Mouse (Mus musculus) myocyte (in vitro differentiated cells): ENCODE measurements around the gene Btbd16. TPM values are rescaled to one million over a fixed set of nuclear protein-coding genes. Genes with fewer than 3 reads are reported as not detected.

Source experiments
- H3K27me3 ChIP-seq: one replicate; pipeline ENCODE4 v1.6.1; 2011; ENCODE audit not compliant: control insufficient read depth, insufficient read depth, insufficient read length
- H3K36me3 ChIP-seq: one replicate; pipeline ENCODE4 v1.6.1; 2011; ENCODE audit not compliant: control insufficient read depth, insufficient read depth
- H3K4me2 ChIP-seq: one replicate; pipeline ENCODE4 v1.6.1; 2011; ENCODE audit warnings: low read depth, control low read depth
- H3K4me3 ChIP-seq: one replicate; pipeline ENCODE4 v1.5.1; 2011; ENCODE audit warnings: mild to moderate bottlenecking, control low read depth, moderate library complexity
- H3K79me2 ChIP-seq: one replicate; pipeline ENCODE4 v1.6.1; 2011; ENCODE audit not compliant: control insufficient read depth, insufficient read depth
- H3ac ChIP-seq: one replicate; pipeline ENCODE4 v1.6.1; 2011; ENCODE audit not compliant: control insufficient read depth, insufficient read length
- CEBPB ChIP-seq: IDR thresholded peaks from 2 replicates; pipeline ENCODE4 v1.6.1; 2011; ENCODE audit warnings: mild to moderate bottlenecking, moderate library complexity; ENCODE audit not compliant: poor library complexity, insufficient read depth, severe bottlenecking
- E2F4 ChIP-seq: IDR thresholded peaks from one replicate; pipeline ENCODE4 v1.6.1; 2011; ENCODE audit warnings: mild to moderate bottlenecking, control low read depth, moderate library complexity; ENCODE audit not compliant: insufficient read depth
- MAX ChIP-seq: IDR thresholded peaks from one replicate; pipeline ENCODE4 v1.6.1; 2011; ENCODE audit warnings: low read depth, mild to moderate bottlenecking, control low read depth
- MYOD1 ChIP-seq, 3 experiments: IDR thresholded peaks; one replicate each; pipeline ENCODE4 v1.6.1; 2011; ENCODE audit warnings: control low read depth in 2 of 3, low read depth in 2 of 3, mild to moderate bottlenecking in 2 of 3, moderate library complexity in 1 of 3; ENCODE audit not compliant: insufficient read length in 2 of 3, control insufficient read depth in 1 of 3
- MYOG ChIP-seq, 3 experiments: IDR thresholded peaks; one replicate each; pipeline ENCODE4 v1.6.1; 2011; ENCODE audit warnings: control low read depth in 2 of 3, low read depth in 2 of 3, mild to moderate bottlenecking in 2 of 3; ENCODE audit not compliant: insufficient read length in 2 of 3, control insufficient read depth in 1 of 3, insufficient read depth in 1 of 3
- POLR2A ChIP-seq: IDR thresholded peaks from one replicate; pipeline ENCODE4 v1.6.1; 2011; ENCODE audit warnings: low read depth, mild to moderate bottlenecking, control low read depth, moderate library complexity; ENCODE audit not compliant: insufficient read length
- POLR2AphosphoS2 ChIP-seq: IDR thresholded peaks from one replicate; pipeline ENCODE4 v1.6.1; 2011; ENCODE audit warnings: low read depth, control low read depth; ENCODE audit not compliant: insufficient read length
- REST ChIP-seq: IDR thresholded peaks from one replicate; pipeline ENCODE4 v1.6.1; 2011; ENCODE audit warnings: mild to moderate bottlenecking, control low read depth, moderate library complexity; ENCODE audit not compliant: insufficient read depth, insufficient read length
- SRF ChIP-seq: IDR thresholded peaks from one replicate; pipeline ENCODE4 v1.6.1; 2011; ENCODE audit warnings: low read depth; ENCODE audit not compliant: control insufficient read depth, insufficient read length
- TCF12 ChIP-seq: IDR thresholded peaks from one replicate; pipeline ENCODE4 v1.6.1; 2011; ENCODE audit warnings: mild to moderate bottlenecking, control low read depth; ENCODE audit not compliant: poor library complexity, insufficient read depth, severe bottlenecking
- TCF3 ChIP-seq: IDR thresholded peaks from one replicate; pipeline ENCODE4 v1.6.1; 2011; ENCODE audit warnings: low read depth, control low read depth; ENCODE audit not compliant: insufficient read length
- USF1 ChIP-seq: IDR thresholded peaks from one replicate; pipeline ENCODE4 v1.6.1; 2011; ENCODE audit warnings: low read depth, mild to moderate bottlenecking, control low read depth, moderate library complexity
- polyA plus RNA-seq: library from polyadenylated mRNA; unstranded; fragments of >200 nt; fragmentation: generic; extraction: Trizol; gene quantifications from one replicate; pipeline ENCODE4 v1.2.1, GENCODE M21; 2012; ENCODE audit warnings: missing spikeins

Btbd16 gene
- polyA plus RNA-seq, 1 experiment = not detected

GRCm38 (mm10) chr7:130768151-130768550 lies 5.7 kb upstream of the Btbd16 start:
- H3ac ChIP-seq = no peak overlapping the region
- H3K4me3 ChIP-seq = no peak overlapping the region
- TF ChIP-seq POLR2AphosphoS2 (peak; percentile 13), REST (no peak), MYOG (IDR thresholded peaks at IDR 0.05; ENCODE audit: control insufficient read depth in 1 of 3, insufficient read depth in 1 of 3, insufficient read length in 2 of 3, low read depth in 2 of 3) (no peak)
- no peaks in the 10 kb centered on the region for H3K79me2 ChIP-seq
- H3K27me3 ChIP-seq = no peaks in the 10 kb centered on the region
- H3K4me2 ChIP-seq = no peak overlapping the region
- peaks cover 18% of the 10 kb centered on the region for H3K36me3 ChIP-seq

DNA sequence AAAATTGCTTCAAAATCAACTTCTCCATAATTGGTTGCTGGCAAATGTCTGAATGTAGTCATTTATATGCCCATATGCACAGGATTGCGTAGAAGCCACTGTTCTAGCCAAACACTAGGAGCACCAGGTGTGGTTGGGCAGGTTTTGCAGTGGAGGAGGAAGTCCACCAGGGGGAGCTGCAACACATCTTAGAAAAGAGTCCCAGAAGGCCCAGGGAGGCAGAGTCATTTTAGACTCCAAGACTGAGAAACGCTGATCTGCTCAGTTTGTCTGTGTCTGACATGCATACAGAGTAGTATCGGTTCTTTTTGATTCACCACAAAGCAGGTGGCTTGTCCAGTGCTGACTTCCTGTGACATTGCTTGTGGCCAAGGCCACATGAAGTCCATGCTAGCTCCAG lies 3.2 kb upstream of the Btbd16 start:
- H3K36me3 ChIP-seq = no peaks in the 10 kb centered on the region
- TF ChIP-seq TCF12 (no peak), USF1 (no peak), MYOG (IDR thresholded peaks at IDR 0.05; ENCODE audit: control insufficient read depth in 1 of 3, insufficient read depth in 1 of 3, insufficient read length in 2 of 3, low read depth in 2 of 3) (no peak), SRF (no peak), MYOD1 (IDR thresholded peaks at IDR 0.05; ENCODE audit: control insufficient read depth in 1 of 3, insufficient read length in 2 of 3, low read depth in 2 of 3) (no peak), REST (no peak), POLR2AphosphoS2 (no peak), TCF3 (no peak), MAX (no peak), CEBPB (no peak), E2F4 (no peak), POLR2A (no peak)
- H3K4me3 ChIP-seq = no peak overlapping the region
- H3ac ChIP-seq = no peak overlapping the region
- H3K27me3 ChIP-seq = no peaks in the 10 kb centered on the region
- no peaks in the 10 kb centered on the region for H3K79me2 ChIP-seq
- no peak overlapping the region for H3K4me2 ChIP-seq

- Histone ChIP-seq H3K79me2 (no peaks in the 10 kb centered on the region), H3K4me2 (no peak overlapping the region), H3K4me3 (no peak overlapping the region), H3K36me3 (no peaks in the 10 kb centered on the region), H3ac (no peak overlapping the region), H3K27me3 (no peaks in the 10 kb centered on the region)
- TF ChIP-seq POLR2A = no peak
- TF ChIP-seq TCF12 = no peak
- TF ChIP-seq E2F4 = no peak
- TF ChIP-seq MYOD1 (IDR thresholded peaks at IDR 0.05; ENCODE audit: control insufficient read depth in 1 of 3, insufficient read length in 2 of 3, low read depth in 2 of 3) = no peak
- TF ChIP-seq SRF = no peak
- no peak for TF ChIP-seq CEBPB
- no peak for TF ChIP-seq POLR2AphosphoS2
- TF ChIP-seq REST = no peak
- TF ChIP-seq TCF3 = no peak
- TF ChIP-seq USF1 = no peak
- TF ChIP-seq MAX = no peak
- no peak for TF ChIP-seq MYOG (IDR thresholded peaks at IDR 0.05; ENCODE audit: control insufficient read depth in 1 of 3, insufficient read depth in 1 of 3, insufficient read length in 2 of 3, low read depth in 2 of 3)
Observed at GRCm38 (mm10) chr7:130773171-130773830, 568 bp upstream of the Btbd16 start.

DNA sequence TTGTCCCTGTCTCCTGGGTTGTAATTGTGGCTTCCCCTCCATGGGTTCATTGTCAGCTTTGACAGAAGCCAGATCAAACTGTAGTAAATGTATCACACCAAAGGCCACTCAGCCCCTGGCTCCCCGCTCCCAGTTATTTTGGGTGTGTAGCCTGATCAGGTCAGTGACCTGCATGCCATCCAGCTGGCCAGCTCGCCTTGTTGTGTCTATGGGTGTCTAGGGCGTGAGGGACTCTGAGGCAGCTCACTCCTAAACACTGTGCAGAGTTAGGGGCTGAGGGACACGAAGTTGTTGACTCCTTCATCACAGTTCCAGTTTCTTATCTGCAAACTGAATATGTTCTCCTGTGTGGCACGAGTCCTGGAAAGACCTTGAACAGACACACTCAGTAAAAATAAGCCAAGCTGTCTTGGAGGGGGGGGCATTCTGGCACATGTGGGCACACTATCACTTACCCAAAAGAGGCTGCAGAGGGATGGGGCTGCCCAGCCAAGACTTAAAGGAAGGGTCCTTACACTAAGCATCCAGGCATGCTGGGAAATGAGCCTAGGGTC lies 7.1 kb downstream of the Btbd16 start:
- H3ac ChIP-seq = no peak overlapping the region
- TF ChIP-seq TCF12 (no peak), MAX (no peak), USF1 (no peak), MYOG (IDR thresholded peaks at IDR 0.05; ENCODE audit: control insufficient read depth in 1 of 3, insufficient read depth in 1 of 3, insufficient read length in 2 of 3, low read depth in 2 of 3) (no peak), MYOD1 (IDR thresholded peaks at IDR 0.05; ENCODE audit: control insufficient read depth in 1 of 3, insufficient read length in 2 of 3, low read depth in 2 of 3) (no peak), REST (no peak), TCF3 (no peak), CEBPB (no peak), POLR2AphosphoS2 (no peak), POLR2A (no peak), SRF (no peak), E2F4 (no peak)
- no peak overlapping the region for H3K4me2 ChIP-seq
- no peaks in the 10 kb centered on the region for H3K36me3 ChIP-seq
- no peaks in the 10 kb centered on the region for H3K27me3 ChIP-seq
- no peak overlapping the region for H3K4me3 ChIP-seq
- no peaks in the 10 kb centered on the region for H3K79me2 ChIP-seq
